Mouse (Mus musculus) gastrocnemius, adult 8-10 months (tissue): ENCODE data around the gene Rrp9. TPM values are rescaled to one million over a fixed set of nuclear protein-coding genes. Genes with fewer than 3 reads are reported as not detected.
"Not testable (repeated sequence)": the region's sequence is repeated elsewhere in the genome, so short reads cannot be mapped to it uniquely, and the experiment has no call there.

Source experiments
- DNase-seq, 2 experiments: peaks; one replicate each; pipeline ENCODE4 v3.0.0; 2022; ENCODE audit warnings: low spot score in 2 of 2
- total RNA-seq, 4 experiments: library from RNA; stranded (reverse); gene quantifications; 2 replicates each; pipeline ENCODE4 v1.2.4; 2022

The Rrp9 gene
- total RNA-seq, 4 experiments from 2014 or later = 16.8 to 26.0 (median 20.8) TPM

GRCm38 (mm10) chr9:106473081-106473752, 2.5 kb upstream of the Rrp9 start:
- DNase-seq = peak in 1 of 2 experiments; percentile 13

GRCm38 (mm10) chr9:106473753-106474105, 2.0 kb upstream of the Rrp9 start:
- peak; percentile 5 to 12 for DNase-seq

- DNase-seq = peak; percentile 43 to 52
Observed at GRCm38 (mm10) chr9:106474456-106474855, 1.3 kb upstream of the Rrp9 start.

- peak; percentile 15 to 43 for DNase-seq
Observed at GRCm38 (mm10) chr9:106475046-106475445, 717 bp upstream of the Rrp9 start.

GRCm38 (mm10) chr9:106476002-106476923, 500 bp downstream of the Rrp9 start:
- peak; percentile 62 to 72 for DNase-seq

- DNase-seq = peak; percentile 99 to 100
Observed at GRCm38 (mm10) chr9:106476924-106477484, 1.2 kb downstream of the Rrp9 start, which contains the start of gene Parp3. TSS of gene Parp3 (minus strand) at chr9:106476949.

GRCm38 (mm10) chr9:106477649-106478048, 1.9 kb downstream of the Rrp9 start:
- peak in 1 of 2 experiments; percentile 2 for DNase-seq

- peak in 1 of 2 experiments; percentile 1 for DNase-seq
Observed at GRCm38 (mm10) chr9:106478101-106478500, 2.3 kb downstream of the Rrp9 start.

- DNase-seq = peak in 1 of 2 experiments; percentile 2
Observed at GRCm38 (mm10) chr9:106480541-106480940, 4.8 kb downstream of the Rrp9 start.

- DNase-seq = peak in 1 of 2 experiments; percentile 1
Observed at GRCm38 (mm10) chr9:106481075-106481474, 5.3 kb downstream of the Rrp9 start.

- DNase-seq = peak in 1 of 2 experiments; percentile 1
Observed at GRCm38 (mm10) chr9:106481676-106482075, 5.9 kb downstream of the Rrp9 start.

- DNase-seq = no peak
Observed at GRCm38 (mm10) chr9:106482578-106483115, 6.9 kb downstream of the Rrp9 start.

- DNase-seq = peak in 1 of 2 experiments; percentile 1
Observed at GRCm38 (mm10) chr9:106483136-106483535, 7.4 kb downstream of the Rrp9 start.

- DNase-seq = no peak
Observed at GRCm38 (mm10) chr9:106483606-106484005, 7.8 kb downstream of the Rrp9 start.

GRCm38 (mm10) chr9:106485076-106485475, 9.3 kb downstream of the Rrp9 start:
- no peak for DNase-seq

- DNase-seq = not testable (repeated sequence)
Observed at GRCm38 (mm10) chr9:106487602-106488001, 11.8 kb downstream of the Rrp9 start.

- no peak for DNase-seq
Observed at GRCm38 (mm10) chr9:106499667-106500066, 23.9 kb downstream of the Rrp9 start, which contains the start of gene Iqcf1. TSS of gene Iqcf1 (plus strand) at chr9:106499967.

- DNase-seq = no peak
Observed at GRCm38 (mm10) chr9:106501846-106502245, 26.1 kb downstream of the Rrp9 start.

- no peak for DNase-seq
Observed at GRCm38 (mm10) chr9:106504246-106504645, 28.5 kb downstream of the Rrp9 start.

- no peak for DNase-seq
Observed at GRCm38 (mm10) chr9:106509356-106509755, 33.6 kb downstream of the Rrp9 start.

GRCm38 (mm10) chr9:106512729-106513450, 37.1 kb downstream of the Rrp9 start:
- DNase-seq = no peak
